ENCODE assay signal across 11 mouse cellular contexts in genomic region chr2:179733141-179733831, GRCm38 (mm10).
DNase-seq lines count a peak whose midpoint lies in the region; ATAC-seq lines count a peak whose summit lies in the region.
"Had no signal": no experiment of that assay in that cellular context is flagged by ENCODE, and none has a peak within 500 bp of the region (broad histone marks: within the 10 kb centered on the region; RNA-seq: fewer than 3 reads in every experiment).

No protein-coding gene starts in this region.

- H3K4me1 ChIP-seq in heart, embryonic 10.5 days = peaks cover 27% of the 10 kb centered on the region
- peaks cover 46% of the 10 kb centered on the region for H3K4me1 ChIP-seq in limb, embryonic 13.5 days
- H3K4me1 ChIP-seq in neural tube, embryonic 14.5 days (ENCODE audit: control insufficient read depth, insufficient read depth, low read length) = peaks cover 13% of the 10 kb centered on the region; the same call in 1 of the 2 replicates

- no peak overlapping the region for H3K4me3 ChIP-seq in heart, embryonic 10.5 days
- H3K4me3 ChIP-seq in limb, embryonic 13.5 days = no peak overlapping the region
- H3K4me3 ChIP-seq in neural tube, embryonic 14.5 days (ENCODE audit: low read depth, low read length) = no peak overlapping the region

- no peaks in the 10 kb centered on the region for H3K36me3 ChIP-seq in heart, embryonic 10.5 days
- no peaks in the 10 kb centered on the region for H3K36me3 ChIP-seq in limb, embryonic 13.5 days
- no peaks in the 10 kb centered on the region for H3K36me3 ChIP-seq in neural tube, embryonic 14.5 days (ENCODE audit: control insufficient read depth, insufficient read depth, low read length)

- intact Hi-C loops in heart, postnatal 36 days (cut with DNase I) = no loop called here

- no peak for DNase-seq in heart, embryonic 10.5 days (ENCODE audit: low spot score)
- no peak for DNase-seq in heart, adult 8-10 months (ENCODE audit: low spot score)
- DNase-seq in forelimb bud, embryonic 11.5 days (ENCODE audit: low read depth, low spot score) = peak; percentile 68
- DNase-seq in liver = no peak
- DNase-seq in left cerebral cortex, adult 18-20 months (ENCODE audit: low spot score in 2 of 2) = no peak
- DNase-seq in heart, postnatal 36 days = no peak
- DNase-seq: cerebellum, postnatal 14 days; kidney, postnatal 25 days; lung, postnatal 14 days had no signal

- peak; percentile 54; the same call in 1 of the 2 replicates for ATAC-seq in limb, embryonic 13.5 days (ENCODE audit: low FRiP score, low read depth)
- peak; percentile 75 for ATAC-seq in neural tube, embryonic 14.5 days (ENCODE audit: low read depth)

- H3K9ac ChIP-seq in limb, embryonic 13.5 days = no peak overlapping the region
- no peak overlapping the region for H3K9ac ChIP-seq in neural tube, embryonic 14.5 days (replicated peaks; ENCODE audit: low read depth, low read length)

- peak overlapping the region; percentile 37 for H3K4me2 ChIP-seq in limb, embryonic 13.5 days (replicated peaks)
- H3K4me2 ChIP-seq in neural tube, embryonic 14.5 days (ENCODE audit: low read depth, low read length) = no peak overlapping the region

- H3K27me3 ChIP-seq in heart, embryonic 10.5 days (ENCODE audit: insufficient read depth, poor library complexity, severe bottlenecking) = peaks cover 14% of the 10 kb centered on the region; the same call in 1 of the 2 replicates
- peaks cover 19% of the 10 kb centered on the region for H3K27me3 ChIP-seq in limb, embryonic 13.5 days
- H3K27me3 ChIP-seq in neural tube, embryonic 14.5 days (ENCODE audit: control insufficient read depth, insufficient read depth, low read length) = no peaks in the 10 kb centered on the region

- peak overlapping the region; percentile 42; the same call in 1 of the 2 replicates for H3K27ac ChIP-seq in heart, embryonic 10.5 days
- H3K27ac ChIP-seq in limb, embryonic 13.5 days = peak overlapping the region; percentile 39; the same call in 1 of the 2 replicates
- H3K27ac ChIP-seq in neural tube, embryonic 14.5 days (ENCODE audit: low read depth, low read length) = peak overlapping the region; percentile 28; the same call in 1 of the 2 replicates

- H3K9me3 ChIP-seq in heart, embryonic 10.5 days = no peaks in the 10 kb centered on the region
- no peaks in the 10 kb centered on the region for H3K9me3 ChIP-seq in limb, embryonic 13.5 days
- H3K9me3 ChIP-seq in neural tube, embryonic 14.5 days (ENCODE audit: control insufficient read depth, low read length) = no peaks in the 10 kb centered on the region

- WGBS in heart, embryonic 10.5 days = 50% methylated on average over 16 of the region's 16 CpGs
- 12% methylated on average over 16 of the region's 16 CpGs for WGBS in limb, embryonic 13.5 days
- WGBS in neural tube, embryonic 14.5 days = 16% methylated on average over 16 of the region's 16 CpGs
